Mouse (Mus musculus): ENCODE data around the gene Neu3.
"Not testable (repeated sequence)": the region's sequence is repeated elsewhere in the genome, so short reads cannot be mapped to it uniquely, and the experiment has no call there.

Gene Neu3

DNA sequence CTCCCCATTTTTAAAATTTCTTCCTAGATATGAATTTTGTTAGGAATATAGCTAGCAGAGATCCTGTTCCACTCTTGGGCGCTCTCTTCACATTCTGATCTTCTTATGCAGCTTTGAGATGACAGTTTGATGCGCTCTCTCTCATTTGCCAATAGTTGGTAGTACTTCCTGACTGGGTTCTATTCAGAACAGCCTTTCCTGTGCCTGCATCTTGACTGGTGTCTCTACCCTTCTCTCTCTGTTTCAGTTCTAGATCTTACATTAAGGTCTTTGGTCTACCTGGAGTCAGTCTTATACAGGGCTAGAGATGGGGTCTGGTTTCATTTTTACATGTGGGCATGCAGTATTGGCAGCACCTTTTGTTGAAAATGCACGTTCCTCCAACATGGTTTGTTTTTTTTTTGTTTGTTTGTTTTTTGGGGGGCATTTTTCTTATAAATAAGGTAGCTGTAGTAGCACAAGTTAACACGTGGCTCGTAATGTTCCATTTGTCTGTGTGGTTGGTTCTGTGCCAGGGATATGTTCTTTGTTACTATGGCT is 6.2 kb upstream of the Neu3 start:
- intact Hi-C loops (cut with DNase I): no loop called here

DNA sequence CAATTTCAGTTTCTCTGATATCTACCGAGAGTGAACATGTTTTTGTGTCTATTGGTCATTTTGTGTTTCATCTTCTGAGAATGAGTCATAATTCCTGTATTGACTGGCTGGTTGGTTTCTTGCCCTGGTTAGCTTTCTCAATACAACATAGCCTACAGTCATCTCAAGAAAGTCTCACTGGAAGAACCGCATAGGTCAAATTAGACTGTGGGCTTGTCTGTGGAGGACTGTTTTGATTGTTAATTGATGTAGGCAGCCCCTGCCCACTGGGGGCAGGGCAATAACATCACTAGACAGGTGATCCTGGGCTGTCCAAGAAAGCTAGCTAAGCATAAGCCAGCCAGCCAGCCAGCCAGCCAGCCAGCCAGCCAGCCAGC is 5.6 kb upstream of the Neu3 start:
- intact Hi-C loops (cut with DNase I): no loop called here

DNA sequence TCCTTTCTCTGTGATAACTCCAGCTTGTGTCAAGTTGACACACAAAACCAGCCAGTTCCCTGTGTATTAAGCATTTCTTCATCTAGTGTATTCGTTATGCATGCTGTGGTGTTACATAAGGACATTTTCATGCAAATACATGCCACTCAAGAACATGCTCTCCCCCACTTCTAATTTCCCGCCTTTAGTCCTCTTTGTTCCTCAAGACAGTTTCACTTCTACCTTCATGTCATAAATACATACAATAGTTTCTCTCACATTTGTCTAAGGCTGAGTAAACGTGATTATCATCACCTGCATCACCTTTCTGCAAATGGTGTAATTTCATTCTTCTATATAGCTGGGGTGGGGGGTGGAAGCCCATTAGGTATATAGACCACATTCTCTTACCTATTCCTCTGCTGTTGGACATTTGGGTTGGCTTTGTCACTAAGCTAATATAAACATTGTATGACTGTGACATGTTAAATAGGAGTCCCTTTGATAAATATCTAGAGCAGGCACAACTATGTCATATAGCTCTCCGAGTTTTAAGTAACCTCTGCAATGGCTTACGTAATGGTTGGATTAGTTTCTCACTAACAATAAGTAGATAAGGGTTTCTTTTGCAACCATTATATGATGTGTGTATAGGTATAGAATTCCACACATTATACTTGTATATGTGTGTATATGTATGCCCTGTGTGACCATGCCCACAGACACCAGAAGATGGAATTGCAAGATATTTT is 5.1 kb upstream of the Neu3 start:
- intact Hi-C loops (cut with DNase I): no loop called here

DNA sequence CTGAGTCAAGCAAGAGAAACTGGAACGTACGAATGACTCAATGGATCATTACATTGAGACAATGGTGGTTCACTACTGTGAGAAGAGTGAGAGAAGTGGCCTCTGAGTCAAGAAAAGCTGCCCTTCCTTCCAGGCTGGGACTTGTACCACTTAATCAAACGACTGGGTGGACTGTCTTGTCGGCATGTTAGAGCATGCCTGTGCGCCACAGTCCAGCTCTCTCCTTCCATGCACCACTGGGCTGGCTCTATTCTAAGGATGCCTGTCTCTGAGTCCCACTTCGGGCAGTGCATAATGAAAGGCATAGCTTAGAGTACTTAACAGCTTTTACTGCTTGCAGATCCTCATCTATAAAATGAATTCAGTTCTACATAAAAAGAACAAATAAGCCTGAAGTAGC is 2.1 kb downstream of the Neu3 start:
- intact Hi-C loops (cut with DNase I): no loop called here

DNA sequence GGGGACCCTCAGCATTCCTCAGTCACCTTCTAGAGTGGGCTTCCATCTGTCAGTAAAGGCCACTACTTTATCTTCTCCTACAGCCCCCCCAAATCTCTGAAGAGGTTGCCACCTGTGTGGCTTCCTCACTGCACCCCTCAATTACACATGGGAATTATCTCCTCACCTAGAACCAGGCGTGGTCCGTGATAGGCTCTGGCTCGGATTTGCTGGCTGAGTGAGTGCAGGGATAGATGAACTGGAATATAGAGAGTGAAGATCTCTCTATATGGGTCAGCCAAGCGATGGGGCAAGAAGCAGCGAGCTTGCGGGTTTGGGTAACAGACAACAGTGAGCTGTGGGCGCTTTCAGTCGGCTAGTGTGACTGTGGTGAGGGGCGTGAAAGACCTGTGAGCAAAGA is 2.7 kb downstream of the Neu3 start:
- intact Hi-C loops (cut with DNase I): no loop called here

DNA sequence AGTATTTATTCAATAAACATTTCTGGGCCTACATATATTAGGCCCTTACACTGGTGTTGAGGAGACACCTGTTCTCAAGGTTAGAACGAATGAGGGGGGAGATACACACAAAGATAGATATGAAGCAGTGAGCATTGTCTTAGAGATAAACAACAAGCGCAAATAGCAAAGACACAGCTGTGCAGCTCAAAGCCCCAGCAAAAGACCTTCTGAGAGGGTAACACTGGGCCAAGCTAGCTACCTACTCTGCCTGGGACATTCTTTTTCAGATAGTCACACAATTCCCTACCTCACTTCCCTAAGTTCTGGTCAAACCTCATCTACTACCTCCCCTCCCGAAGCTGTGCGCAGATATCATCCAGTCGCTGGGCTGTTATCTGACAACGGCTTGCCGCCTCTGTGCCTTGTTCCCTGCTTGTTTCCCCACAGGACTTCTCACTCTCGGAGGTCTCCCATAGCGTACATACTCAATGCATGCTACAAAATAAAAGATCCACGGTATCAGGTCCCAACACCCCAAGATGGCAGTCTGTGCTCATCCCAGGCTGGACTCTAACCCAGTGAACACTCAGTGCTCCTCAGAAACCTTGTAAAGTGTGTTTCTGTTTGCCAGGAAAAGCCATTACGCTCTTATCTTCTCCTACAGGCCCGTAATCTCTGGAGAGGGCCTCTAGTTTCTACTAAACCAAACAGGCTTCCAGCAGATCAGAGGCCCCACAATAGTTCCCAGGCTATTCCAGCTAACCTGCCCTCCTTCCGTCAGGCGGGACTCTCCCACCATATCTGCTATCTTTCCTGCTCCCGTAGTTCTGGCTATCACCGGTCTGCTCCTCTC is 3.4 kb downstream of the Neu3 start:
- intact Hi-C loops (cut with DNase I): no loop called here

DNA sequence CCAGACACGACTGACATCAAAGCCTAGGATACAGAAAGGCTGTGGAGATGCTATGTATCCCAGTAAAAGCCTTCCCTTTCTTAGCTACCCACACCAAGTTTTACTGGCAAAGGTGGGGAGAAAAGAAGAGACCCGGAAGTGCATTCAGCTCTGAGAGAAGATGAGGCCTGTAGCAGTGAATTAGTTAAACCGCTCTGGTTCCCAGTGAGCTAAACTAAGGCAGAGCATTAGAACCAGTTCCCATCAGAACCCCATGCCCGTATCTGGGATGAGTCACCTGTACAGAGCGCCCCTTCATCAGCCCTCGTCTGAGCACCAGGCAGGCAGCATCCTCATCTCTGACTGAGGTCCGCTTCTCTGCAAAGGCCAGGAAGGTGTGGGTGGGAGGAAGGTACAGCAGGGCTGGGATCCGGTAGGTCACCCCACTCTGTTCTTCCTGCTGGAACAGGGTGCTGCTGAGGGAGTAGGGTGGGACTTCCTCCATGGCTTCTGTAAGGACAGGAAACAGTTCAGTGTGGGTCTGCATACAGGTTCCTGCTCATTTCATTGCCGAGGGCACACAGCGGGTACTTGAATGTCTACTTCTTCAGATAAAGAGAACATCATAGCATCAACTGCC is 5.1 kb downstream of the Neu3 start:
- intact Hi-C loops (cut with DNase I): no loop called here

DNA sequence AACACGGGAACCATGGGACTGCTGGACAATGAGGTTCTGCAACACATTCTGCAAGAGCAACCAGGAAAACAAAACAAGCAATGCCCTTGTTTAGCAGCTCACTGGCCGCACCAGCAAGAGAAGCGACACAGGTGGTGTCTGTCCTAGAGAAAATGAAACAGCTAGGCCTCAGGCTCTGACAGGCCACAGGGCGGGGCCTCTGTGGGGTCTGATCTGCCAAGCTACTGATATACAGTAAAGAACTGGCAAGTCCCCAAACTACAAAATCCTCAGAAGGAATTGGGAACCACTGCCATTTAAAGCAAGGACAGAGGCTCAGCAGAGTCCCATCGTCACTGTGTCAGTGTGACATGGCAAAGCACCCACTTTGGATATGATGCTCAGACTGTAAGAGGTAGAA is 5.8 kb downstream of the Neu3 start:
- intact Hi-C loops (cut with DNase I): no loop called here

DNA sequence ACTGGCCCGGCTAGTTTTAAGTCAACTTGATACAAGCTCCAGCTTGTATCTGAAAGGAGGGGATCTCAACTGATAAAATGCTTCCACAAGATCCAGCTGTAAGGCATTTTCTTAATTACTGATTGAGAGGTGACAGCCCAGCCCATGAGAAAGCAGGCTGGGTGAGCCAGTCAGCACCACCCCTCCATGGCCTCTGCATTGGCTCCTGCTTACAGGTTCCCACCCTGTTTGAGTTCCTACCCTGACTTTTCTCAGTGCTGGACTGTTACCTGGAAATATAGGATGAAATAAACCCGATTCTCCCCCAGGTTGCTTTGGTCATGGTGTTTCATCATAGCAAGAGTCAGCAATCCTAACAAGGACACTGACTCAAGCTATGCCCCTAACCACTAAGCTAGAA is 6.3 kb downstream of the Neu3 start:
- intact Hi-C loops (cut with DNase I): no loop called here

DNA sequence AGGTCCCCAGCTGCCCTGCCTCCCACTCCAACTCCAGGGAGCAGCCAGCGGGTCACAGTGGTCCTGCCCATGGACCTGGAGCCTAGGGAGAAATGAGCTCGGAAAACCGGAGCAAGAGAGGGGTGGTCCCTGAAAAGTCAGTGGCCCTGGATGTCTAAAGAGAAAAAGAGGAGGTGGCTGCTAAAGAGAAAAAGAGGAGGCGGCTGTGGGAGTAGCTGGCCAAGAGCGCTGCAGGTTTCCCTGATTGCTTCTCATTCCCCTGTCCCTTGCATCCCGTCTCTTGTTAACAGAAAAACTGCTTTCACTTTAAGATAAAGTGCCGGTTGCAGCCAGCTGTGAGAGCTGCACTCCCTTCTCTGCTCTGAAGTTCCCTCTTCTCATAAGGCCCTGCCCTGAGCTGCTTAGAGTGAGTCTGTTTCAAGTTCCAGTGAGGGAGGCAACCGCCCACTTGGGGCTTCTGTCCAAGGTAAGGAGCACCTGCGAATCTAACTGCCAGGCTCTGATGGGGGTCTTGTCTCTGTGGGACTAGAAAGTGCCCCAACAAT is 10.0 kb downstream of the Neu3 start:
- intact Hi-C loops (cut with DNase I): not testable (repeated sequence)

DNA sequence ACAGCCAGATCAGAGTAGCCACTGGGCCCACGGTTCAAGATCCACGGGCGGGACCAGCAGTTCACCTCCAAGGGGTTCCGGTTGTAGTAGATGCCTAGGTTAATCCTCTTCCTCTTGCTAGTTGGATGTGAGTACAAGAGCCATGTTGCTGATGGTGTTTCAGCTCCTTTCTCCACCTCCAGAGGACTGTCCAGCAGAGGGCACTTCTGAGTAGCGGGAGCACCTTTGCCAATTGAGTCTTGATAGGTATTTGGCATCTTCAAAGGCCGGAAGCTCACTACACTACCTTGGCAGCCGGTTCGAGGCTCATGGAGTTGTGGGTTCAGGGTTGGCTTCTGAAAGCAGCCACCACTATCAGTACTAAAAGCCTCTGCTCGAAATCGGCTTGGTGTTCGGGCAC is 14.8 kb downstream of the Neu3 start:
- intact Hi-C loops (cut with DNase I): loop anchor here (2.0 to 5.0 kb wide), 2 partner anchors 44 to 63 kb away; partner anchors contain the start of gene Xrra1

DNA sequence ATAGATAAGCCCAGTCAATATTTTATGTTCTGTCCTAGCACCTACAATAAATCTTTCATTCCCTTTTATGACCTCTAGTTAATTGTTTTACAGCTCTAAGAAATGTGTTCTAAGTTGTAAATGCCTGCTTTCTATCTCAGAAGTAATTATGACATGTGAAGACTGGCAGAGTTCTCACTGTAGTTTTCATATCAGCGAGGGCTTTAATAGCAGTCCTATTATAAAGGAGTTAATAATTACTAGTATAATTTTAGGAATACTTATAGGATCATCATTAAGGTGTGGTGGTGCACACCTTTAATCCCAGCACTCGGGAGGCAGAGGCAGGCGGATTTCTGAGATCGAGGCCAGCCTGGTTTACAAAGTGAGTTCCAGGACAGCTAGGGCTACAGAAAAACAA is 16.6 kb downstream of the Neu3 start:
- intact Hi-C loops (cut with DNase I): loop anchor here (2.0 to 5.0 kb wide), 2 partner anchors 46 to 65 kb away; partner anchors contain the start of gene Xrra1

DNA sequence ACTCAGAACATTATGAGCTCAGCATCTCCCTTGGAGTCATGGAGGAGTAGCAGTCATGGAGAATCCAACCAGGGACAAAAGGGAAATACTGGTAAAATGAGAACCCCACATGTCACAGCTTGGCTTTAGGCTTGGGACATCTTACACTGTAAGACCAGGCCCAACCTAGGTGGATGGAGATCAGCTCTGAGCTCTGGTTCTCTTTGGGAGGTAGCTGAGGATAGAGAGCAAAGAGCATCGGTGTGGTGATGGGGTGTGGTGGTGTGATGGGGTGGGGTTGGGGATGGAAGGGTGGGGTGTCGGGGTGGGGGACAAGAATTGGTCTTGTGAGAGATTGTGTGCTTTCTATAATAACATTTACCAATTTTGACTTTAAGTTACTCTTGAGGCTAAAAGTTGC is 17.4 kb downstream of the Neu3 start:
- intact Hi-C loops (cut with DNase I): loop anchor here (5.0 kb wide), 1 partner anchor 46 kb away; the partner anchor contains the start of gene Xrra1

DNA sequence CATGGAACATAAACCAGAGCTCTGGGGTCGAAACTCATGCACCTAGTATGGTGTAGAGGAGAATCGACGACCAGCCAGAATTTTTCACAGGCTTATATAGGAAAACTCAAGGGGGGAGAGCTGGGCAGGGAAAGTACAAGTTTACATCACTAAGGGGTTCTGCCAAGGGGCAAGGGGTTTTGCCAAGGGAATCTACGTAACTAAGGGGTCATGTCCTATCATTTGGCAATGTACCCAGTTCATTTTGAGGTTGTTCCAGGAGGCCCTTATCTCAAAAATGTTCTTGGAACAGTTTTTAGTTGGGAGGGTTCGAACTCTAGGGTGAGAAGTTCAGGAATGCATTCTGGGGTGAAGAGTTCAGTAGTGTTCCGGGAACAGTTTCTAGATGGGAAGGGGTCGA is 21.2 kb downstream of the Neu3 start:
- intact Hi-C loops (cut with DNase I): not testable (repeated sequence)

DNA sequence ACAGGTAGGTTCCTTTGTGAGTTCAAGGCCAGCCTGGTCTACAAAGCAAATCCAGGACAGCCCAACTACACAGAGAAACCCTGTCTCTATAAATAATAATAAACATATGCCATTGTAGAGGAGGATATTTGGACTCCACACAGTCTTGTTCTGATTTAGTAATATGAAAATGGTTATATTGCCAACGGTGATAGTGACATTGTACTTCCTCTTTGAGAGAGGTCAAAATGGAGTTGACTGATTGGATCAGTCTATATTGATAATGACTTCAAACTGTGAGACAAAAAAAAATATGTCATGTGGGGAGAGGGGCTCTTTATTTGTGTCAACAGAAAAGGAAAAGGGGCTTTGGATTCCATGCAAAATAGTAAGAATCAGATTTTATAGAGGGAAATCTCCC is 22.9 kb downstream of the Neu3 start:
- intact Hi-C loops (cut with DNase I): no loop called here

DNA sequence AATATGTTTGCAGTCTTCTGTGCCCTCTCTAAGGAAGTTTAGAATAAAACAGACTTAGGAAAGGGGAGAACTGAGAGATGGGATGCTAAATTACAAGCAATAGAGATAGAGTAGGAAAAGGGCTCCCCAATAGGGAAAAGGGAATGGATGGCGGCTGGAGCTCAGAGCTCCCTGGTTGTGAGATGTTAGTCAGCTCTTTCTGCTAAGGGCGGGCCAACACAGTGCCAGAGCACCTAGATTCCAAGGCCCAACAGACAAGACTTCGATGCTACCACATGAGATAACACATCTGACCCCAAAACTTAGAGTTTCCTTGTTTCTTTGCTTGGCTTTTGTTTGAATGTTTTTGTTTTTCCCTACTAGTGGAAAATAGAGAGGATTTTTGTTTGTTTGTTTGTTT is 24.2 kb downstream of the Neu3 start:
- intact Hi-C loops (cut with DNase I): not testable (repeated sequence)

DNA sequence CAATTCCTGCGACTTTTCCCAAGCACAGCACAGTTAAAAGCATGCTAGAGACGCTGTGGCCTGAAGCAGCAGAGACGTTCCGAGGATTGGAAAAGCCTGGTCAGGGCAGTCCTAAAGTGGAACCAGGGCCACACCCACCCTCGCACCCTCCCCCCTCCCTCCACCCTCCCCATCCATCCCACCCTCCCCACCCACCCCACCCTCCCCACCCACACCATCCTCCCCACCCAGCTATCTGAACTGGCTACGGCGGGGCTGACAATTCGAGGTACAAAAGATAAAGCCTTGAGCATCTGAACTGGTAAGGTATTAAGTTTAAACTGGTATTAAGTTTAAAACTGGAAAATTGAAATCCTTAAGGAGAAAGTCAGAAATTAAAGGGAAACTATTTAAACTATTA is 24.7 kb downstream of the Neu3 start:
- intact Hi-C loops (cut with DNase I): no loop called here

DNA sequence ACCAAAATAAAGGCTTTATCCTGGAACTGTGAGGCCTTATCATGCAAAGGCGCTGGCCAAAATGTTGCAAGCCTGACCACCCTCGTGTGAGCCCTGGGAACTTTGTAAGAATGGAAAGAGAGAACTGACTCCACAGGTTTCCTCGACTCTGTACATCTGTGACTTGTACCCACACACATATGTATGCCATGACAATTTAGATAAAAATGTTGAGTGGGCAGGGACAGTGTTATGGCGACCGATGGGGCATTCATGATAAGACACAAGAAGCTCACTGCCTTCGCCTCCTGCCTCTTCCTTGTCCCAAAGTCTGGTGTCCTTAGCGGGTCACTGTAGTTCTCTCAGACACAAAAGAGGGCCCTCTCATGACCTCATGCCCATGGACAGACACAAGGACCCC is 29.1 kb downstream of the Neu3 start:
- intact Hi-C loops (cut with DNase I): loop anchor here (2.0 to 5.0 kb wide), 4 partner anchors 87 to 302 kb away; partner anchors contain the start of gene Slco2b1

DNA sequence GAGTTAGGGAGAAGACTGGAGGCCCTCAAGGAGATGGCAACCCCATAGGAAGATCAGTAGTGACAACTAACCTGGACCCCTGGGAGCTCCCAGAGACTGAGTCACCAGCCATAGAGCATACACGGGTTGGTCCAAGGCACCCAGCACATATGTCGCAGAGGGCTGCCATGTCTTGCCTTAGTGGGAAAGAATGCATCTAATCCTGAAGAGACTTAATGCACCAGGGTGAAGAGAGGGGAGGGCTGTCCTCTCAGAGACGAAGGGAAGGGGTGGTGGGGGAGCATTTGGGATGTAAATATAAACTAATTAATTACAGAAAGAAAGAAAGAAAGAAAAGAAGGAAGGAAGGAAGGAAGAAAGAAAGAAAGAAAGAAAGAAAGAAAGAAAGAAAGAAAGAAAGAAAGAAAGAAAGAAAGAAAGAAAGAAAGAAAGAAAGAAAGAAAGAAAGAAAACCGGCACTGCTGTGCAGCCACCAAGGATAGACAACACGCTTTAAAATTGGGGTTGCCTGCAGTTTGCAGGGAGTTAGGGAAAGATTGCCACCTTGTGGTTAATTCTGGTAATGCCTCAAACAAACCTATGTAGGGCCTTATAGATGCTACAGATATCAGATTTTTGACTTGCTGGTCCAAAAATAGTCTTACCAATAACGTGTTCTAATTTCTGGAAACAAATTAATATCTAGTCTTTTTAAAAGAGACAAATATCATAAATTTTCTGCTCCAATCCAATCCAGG is 30.1 kb downstream of the Neu3 start:
- intact Hi-C loops (cut with DNase I): loop anchor here (2.0 to 5.0 kb wide), 4 partner anchors 86 to 301 kb away; partner anchors contain the start of gene Slco2b1

DNA sequence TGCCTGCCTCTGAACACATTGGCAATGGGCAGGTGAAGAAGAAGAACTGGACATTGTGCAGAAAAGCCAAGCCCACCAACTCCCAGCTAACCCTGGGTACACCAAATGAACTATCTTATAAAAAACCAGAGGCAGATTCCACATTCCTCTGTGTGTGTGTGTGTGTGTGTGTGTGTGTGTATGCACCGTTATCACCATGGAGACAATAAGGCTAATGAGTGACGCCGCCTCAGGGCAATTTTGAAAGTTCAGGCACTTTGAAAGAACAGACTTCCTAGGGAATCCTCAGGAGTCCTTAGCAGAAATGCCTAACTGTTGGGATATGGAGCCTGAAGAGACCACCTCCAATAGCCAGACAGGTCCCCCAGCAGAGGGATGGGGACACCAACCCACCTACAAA is 31.0 kb downstream of the Neu3 start:
- intact Hi-C loops (cut with DNase I): loop anchor here (5.0 kb wide), 3 partner anchors 85 to 300 kb away; partner anchors contain the start of gene Slco2b1

DNA sequence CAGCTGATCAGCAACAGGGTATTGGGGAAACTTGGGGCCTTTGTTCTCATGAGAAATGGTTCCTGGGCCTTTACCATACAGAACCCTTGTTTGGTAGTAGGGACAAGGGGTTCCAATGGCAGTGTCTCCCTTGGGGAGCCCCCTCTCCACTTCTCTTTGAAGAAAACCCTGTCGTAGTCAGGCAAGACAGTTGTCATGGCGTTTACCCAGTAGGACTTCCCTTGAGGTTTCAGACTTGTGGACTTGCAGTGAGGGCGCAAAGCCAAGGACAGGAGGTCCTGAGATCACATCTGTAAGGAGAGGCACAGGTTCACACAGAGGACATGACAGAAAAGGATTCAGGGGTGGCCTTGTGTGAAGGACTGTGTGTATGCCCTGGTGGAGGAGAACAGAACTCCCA is 31.7 kb downstream of the Neu3 start:
- intact Hi-C loops (cut with DNase I): loop anchor here (5.0 kb wide), 3 partner anchors 84 to 299 kb away; partner anchors contain the start of gene Slco2b1
